Mouse (Mus musculus): Measurements from ENCODE around the gene Col5a2.
A peak's percentile ranks its signal among the peaks of the same experiment; 100 is the strongest.
"Not testable (repeated sequence)": the region's sequence is repeated elsewhere in the genome, so short reads cannot be mapped to it uniquely, and the experiment has no call there.

Col5a2 gene

DNA sequence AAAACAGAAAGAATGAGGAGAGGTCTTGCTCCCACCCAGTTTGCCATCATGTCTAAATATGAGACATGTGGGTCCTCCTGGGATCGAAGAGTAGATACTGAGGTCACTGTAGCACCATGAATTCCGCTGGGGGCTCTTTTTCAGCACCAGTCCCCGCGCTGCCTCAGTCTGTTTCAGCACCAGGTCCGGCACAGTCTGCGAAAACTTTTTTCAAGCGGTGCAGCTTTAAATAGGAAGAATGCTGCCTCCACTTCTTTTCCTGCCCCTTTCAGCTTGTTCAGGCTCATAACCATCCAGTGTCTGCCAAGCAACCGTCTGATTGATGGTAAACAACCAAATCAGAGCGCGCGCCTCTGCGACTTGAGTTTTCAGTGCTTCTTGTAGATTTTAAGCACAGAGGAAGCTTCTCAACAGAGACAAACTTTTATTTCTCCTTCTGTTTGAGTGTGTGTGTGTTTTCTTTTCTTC lies at the start of gene Col5a2:
Gene Col5a2, minus strand, starts transcription at position 418 of the 468 bp plus-strand sequence.
- DNase-seq (ENCODE audit: low read depth, low spot score) = no peak

DNA sequence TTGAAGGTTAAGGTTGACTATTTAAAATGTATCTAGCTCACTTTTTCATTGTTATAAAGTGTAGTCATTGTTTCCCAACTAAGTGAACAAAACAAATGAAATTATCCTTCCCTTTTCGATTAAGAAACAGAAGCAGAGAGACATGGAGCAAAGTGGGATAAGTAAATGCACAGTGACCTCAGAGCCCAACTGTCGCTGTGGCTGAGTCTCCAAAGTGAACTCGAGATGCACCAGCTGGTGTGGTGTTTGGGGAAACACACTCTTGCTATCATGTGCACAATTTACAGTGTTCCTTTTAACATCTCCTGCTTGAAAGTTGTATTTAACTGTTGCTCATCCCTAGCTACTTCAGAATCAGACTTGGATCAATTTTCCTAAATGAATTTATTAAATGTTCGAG lies 47.4 kb upstream of the Col5a2 start:
- DNase-seq (ENCODE audit: low read depth, low spot score) = no peak

DNA sequence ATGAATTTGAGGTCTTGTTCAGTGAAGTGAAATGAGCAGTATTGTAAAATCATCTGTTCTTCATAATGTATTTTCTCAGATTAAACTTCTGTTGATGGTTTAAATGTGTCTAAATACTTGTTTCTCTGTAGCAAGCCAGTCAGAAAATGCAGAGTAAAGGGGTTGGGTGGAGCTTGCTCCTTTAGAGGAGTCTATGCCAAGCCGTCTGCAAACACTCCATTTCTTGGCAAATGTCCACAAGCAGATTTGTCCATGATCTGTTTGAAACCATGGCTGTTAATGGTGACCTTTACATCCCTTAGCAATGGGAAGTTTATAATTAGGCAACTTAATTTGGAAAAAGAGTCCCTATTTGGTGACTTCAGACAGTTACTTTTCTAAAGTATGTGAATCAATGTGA lies 38.8 kb upstream of the Col5a2 start:
- no peak for DNase-seq (ENCODE audit: low read depth, low spot score)

DNA sequence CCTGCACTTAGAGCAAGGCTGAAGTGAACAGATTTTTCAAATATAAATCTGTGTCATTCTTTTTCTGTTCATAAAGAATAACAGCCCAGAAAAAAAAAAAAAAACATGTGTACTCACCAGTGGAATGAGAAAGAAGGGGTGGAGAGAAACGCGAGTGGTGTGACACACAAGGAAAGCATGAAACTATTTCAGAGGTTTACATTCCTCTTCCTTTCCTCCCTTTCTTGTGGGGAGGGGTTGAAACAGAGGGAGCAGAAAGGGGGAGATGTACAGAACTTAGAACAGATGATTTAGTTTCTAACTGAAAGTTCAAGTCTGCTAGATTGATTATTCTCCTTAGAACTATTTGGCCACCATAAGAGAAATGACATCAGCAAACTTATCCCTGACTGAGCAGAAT lies 38.1 kb upstream of the Col5a2 start:
- DNase-seq (ENCODE audit: low read depth, low spot score) = no peak

DNA sequence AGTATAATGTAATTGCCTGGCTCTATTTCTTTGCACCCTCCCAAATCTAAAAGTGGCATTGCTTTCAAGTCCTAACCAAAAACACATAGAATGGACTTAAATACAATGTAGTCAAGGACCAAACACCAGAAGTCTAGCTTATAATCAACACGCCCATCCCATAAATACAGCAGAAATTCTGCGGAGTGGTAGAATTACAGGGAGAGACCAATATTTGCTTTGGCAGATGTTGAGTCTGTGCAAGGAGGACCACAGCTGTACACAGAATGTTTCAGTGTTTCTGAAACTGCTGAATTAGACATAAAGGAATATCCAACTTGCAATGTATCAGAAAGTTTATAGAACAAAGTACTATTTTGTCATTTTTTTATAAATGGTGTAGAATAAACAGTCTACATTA lies 28.4 kb upstream of the Col5a2 start:
- DNase-seq (ENCODE audit: low read depth, low spot score) = no peak

DNA sequence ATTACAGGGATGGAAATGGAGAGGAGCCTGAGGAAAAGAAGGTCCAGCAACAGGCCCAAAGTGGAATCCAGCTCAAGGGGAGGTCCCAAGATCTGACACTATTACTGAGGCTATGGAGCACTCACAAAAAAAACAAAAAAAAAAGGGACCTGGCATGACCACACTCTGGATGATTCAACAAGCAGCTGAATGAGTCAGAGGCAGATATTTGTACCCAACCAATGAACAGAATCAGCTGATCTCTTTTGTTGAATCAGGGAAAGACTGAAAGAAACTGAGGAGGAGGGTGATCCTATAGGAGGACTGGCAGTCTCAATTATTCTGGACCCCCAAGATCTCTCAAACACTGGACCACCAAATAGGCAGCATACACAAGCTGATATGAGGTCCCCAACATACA lies 24.4 kb upstream of the Col5a2 start:
- not testable (repeated sequence) for DNase-seq (ENCODE audit: low read depth, low spot score)

DNA sequence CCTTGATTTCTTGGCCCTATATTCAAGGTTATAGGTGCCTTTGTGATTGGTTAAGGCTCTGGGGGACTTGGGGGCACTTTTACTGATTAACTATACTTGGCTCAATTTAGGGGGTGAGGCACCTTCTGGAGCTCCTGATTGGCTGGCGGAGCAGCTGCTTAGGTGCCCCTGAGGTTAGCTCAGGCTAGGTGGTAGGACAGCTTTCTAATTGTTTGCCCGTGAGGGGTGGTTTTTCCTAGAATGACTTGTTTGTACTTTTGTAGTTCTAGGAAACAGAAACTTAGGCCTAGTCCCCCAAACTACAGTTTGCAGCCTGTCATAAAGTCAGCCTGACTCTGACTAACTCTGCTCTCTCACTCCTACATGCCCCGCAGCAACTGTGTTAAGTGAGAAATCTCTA lies 20.5 kb upstream of the Col5a2 start:
- no peak for DNase-seq (ENCODE audit: low read depth, low spot score)

DNA sequence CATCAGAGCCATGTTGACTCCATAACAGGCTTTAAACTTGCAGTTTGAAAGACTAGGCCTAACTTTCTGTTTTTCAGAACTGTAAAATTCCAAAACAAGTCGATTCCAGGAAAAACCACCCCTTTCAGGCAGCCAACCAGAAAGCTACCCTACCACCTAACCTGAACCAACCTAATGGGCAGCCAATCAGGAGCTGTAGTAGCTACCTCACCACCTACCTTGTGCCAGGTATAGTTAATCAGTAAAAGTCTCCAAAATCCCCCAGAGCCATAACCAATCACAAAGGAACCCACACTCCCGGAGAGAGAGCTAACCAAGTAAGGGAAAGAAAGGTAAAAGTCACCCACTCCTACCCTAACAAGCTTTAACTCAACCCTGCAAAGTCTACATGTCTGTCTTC lies 18.4 kb upstream of the Col5a2 start:
- DNase-seq (ENCODE audit: low read depth, low spot score) = no peak

DNA sequence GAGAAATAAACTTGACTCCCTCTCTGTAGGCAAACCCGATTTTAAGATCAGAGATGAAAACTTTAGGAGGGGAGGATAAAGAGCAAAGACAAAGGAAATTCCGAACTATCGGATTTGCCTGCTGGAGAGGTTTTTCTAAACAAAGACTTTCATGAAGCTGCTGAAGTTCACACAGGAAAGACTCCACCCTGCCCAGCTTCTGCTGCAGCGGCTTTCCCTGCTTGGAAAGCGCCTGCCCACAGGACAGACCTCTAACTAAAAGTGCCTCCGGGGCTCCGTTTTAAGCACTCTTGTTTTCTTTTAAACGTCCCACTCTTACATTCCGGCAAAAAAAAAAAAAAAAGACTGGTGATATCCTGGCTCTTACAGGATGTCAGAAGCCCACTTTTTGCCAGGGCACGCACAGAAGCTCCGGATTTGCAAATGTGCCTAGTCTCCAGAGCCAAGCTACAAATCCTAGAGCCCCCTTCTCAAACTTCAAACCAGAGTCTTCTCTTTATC lies 791 bp downstream of the Col5a2 start:
- DNase-seq (ENCODE audit: low read depth, low spot score) = no peak

DNA sequence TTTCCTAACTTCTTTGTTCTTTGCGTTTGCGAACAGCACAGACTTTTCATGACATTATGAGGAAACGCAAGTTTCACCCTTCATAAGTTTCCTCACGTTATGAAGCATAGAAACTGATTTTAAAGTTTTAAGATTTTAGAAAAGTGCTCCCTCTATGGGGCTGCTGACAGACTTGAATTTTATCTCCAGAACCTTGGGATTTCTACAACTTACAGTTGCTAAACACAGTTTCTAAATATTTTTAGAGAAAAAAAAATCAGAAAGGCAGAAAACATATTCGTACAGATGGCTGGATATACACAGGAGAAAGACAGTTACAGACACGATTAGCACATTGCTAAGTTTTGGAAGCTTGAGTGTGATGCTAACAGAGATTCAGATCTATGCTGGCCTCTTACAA lies 1.6 kb downstream of the Col5a2 start:
- DNase-seq (ENCODE audit: low read depth, low spot score) = no peak

DNA sequence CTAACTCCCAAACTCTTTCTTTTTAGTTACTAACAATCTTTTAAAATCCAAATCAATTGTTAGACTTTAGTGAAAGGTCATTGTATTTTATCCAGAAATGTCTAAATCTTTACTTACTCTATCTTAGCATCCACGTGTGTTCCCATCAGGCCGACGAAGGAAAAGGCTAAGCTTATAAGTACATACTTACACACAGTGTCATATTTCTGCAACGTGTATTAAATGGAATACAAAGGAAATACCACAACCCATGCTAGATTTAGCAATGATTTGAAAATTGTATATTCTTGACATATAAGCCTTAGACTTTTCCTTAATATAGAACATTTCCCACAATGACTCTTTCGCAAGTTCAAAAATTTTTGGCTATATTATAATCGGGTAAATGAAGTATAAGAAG lies 2.6 kb downstream of the Col5a2 start:
- no peak for DNase-seq (ENCODE audit: low read depth, low spot score)

DNA sequence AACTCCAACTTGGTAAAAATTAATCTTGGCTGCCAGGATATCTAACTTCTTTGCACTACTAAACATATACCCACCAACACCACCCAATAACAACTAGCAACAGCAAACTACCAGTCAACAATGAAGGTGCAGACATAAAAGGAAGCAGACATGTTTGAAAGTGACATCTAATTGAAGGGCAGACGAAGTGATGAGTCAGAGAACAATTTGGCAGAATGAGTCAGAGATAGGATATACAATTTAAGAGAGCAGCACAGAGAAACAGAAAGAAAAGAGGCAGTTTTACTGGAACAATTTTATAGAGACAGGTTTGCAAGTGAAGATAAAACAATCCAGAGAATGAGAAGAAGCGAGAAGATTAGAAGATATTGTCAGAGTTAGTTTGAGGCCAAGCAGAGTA lies 8.1 kb downstream of the Col5a2 start:
- no peak for DNase-seq (ENCODE audit: low read depth, low spot score)

DNA sequence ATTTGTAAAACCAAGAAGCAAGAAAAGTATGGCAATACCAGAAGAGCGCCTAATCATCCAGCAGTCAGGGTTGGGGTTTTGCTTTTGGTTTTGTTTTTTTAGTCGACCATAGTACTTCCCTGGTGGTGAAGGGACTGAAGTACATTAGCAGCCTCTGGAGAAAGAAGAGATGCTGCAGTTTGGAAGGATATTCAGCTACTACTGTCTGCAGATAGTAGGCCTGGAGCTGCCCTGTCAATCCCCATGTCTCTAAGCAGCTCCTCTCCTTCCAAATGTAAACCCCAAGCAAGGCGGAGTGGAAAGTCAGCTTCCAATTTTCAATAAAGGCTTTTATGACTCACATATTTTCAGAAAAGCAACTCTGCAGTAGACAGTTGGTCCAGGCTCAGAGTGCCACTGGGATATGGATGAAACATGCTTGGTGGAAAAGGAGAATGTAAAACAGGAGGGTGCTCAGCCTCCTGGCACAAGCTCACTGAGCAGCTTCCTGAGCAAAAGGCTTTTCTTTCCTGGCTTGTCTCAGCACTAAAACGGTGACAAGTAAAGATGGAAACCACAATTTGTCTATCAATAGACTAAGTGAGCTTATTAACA lies 10.9 kb downstream of the Col5a2 start:
- DNase-seq (ENCODE audit: low read depth, low spot score) = no peak

DNA sequence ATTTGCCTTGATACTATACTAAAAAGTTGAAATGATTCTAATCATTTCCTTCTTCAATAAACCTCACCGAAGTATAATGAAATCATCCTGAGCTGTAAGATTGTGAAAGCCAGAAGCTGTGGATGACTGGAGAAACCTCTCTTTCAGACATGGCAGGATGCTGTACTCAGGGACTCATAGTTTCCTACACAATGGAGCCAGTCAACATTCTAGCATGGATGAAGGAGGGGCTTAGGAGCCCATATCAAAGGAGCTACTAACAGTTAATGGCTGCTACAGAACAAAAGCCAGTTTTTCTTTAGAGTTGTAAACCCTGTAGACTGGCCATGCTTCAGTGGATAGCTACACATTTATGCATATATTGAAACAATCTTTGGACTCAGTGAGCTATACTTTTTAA lies 12.6 kb downstream of the Col5a2 start:
- DNase-seq (ENCODE audit: low read depth, low spot score) = no peak

DNA sequence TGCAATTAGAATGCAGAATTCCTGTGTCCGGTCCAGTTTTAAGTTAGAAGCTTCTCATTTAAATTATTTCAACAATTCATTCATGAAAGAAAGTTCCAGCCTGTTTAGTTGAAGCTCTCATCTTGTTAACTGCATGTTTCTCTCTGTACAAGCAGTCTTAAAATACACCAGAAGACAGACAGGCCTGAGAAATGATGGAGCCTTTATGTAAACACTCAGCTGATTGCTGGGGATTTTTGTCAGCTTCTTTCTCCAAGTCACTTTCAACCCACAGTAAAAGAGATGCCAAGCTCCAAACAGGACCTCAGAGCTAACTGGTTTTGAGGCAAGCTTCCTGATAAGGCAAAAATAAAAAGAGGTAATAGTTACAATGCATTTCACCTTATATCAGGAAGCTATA lies 14.8 kb downstream of the Col5a2 start:
- no peak for DNase-seq (ENCODE audit: low read depth, low spot score)

DNA sequence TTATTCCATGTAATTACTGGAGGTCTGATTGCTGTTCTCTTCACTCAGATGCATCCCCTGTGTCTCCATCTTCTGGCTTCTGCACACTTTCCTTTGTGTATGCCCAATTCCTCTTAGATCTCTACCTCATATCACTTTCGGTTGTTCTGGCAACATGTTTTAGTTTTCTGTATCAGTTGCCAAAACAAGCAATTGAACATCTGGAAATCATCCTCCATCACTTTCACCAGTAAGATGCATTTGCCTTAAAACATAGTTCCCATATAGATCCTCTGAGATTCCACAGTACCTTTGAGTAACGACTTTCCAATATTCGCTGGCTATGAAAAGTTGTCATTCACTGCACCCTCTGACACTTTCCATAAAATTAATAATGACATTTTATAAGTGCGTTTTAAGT lies 20.1 kb downstream of the Col5a2 start:
- DNase-seq (ENCODE audit: low read depth, low spot score) = no peak

DNA sequence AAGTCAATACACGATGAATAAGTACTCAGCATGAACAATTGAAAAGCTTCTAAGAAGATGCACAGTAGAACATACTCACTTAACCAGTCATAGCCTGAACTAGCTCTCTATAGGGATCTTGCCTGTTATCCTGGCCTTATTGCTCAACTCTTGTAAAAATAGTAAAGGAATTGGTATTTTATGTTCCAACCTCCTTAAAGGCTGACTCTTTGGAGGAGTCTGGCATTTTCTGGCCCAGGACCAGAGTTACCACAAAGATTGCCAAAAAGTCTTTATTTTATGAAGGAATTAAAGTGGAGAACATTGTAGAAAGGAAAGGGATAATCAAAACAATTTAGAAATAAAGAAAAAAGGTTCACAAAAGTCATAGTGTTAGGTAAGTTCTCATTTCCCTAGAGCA lies 21.2 kb downstream of the Col5a2 start:
- DNase-seq (ENCODE audit: low read depth, low spot score) = no peak

DNA sequence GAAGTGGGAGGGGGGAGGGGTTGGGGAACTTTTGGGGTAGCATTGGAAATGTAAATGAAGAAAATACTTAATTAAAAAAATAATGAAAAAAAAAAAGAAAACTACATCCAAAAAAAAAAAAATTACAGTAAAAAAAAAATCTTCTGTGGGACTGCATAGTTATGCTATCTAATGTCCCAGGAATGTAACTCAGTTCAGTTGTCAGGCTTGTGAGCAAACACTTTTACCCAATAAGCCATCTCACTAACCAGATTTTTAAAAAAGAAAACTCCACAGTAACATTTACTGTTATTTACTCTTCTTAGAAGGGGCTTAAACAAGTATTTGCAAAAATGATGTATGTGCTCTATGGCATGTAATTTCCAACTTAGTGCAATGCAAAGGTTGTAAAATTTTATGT lies 24.0 kb downstream of the Col5a2 start:
- no peak for DNase-seq (ENCODE audit: low read depth, low spot score)

DNA sequence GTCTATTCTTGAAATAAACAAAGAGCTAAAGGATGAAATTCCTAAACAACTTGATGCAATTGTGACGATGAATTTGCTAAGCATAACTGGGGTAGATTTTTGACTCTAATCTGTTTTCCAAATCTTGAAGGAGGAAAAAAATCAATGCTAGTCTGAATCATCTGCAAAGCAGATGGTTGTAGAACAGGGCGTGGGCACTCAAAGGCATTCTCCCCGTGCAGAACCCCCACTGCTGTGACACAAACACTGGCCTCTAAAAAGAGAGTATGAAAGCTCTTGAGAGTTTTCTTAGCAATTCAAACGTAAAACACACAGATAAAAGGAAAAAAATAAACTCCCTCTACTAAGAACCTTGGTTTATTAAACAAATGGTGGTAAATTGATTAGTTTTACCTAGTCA lies 30.3 kb downstream of the Col5a2 start:
- no peak for DNase-seq (ENCODE audit: low read depth, low spot score)

DNA sequence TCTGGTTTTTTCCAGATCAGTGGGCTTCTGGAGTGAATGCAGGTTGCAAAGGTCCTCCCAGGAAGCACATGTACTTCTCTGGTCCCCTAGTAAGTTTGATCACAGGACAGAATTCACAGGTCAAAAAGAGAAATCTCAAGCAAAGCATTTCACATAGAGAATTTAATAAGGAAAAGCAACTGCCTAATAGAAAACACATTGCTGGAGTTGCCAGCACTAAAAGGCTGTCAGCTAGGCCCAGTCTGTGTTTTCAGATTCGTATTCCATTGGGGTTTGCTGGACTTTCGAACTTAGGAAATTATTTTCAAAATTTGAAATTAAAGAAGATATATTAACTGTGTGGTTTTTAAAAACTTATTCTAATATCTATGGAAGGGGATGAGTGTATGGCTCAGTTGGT lies 42.3 kb downstream of the Col5a2 start:
- no peak for DNase-seq (ENCODE audit: low read depth, low spot score)

DNA sequence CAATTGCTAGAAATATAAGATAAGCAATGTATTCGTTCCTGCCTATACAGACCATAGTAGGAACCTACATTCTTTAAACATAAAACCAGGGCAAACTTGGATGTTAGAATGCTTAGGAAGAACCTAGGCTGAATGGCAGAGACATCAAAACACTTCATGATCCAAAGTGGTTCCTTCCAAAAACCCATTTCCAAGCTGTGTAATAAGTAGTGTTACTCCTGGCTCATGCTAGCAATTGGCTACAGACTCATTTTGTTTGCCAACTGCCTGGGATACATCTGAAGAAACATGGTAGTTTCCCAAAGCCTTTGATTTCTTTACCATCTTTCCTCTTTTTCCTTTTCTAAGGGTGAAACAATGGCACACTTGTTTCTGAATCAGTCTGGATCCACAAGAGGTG lies 47.3 kb downstream of the Col5a2 start:
- no peak for DNase-seq (ENCODE audit: low read depth, low spot score)

DNA sequence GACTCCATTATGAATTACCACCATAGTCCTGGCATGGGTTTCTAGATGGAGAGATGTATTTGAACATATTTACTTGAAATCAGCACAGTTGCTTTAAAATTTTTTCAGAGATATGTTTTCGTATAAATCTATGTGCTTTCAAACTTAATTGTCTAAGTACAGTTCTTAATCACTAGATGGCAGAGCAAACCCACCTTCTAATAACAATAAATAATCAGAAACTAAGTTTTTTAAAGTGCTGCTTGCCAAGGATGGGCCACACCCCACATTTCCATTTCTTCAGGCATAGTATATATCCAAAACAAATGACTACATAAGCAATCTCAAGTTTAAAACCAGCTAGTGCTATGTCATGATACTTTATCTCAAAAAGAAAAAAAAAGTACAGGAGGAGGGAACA lies 54.2 kb downstream of the Col5a2 start:
- DNase-seq (ENCODE audit: low read depth, low spot score) = no peak

DNA sequence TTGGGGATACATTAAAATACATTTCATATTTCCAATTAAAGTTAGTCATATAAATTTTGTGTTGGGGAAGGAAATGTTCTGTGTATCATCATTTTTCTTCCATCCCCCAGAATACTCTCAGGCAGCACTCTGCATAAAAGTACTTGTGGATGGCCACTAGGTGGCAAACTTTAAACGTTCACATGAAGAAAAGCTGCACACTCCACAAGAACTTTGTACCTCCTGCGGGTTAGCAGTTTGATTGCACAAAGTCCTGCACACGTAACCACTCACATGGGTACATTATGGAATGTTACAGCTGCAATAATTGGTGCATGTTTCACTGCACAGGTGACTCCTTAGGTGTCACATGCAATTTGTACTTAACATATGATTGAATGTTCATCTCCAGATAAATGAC lies 71.2 kb downstream of the Col5a2 start:
- peak; percentile 1 for DNase-seq (ENCODE audit: low read depth, low spot score)

DNA sequence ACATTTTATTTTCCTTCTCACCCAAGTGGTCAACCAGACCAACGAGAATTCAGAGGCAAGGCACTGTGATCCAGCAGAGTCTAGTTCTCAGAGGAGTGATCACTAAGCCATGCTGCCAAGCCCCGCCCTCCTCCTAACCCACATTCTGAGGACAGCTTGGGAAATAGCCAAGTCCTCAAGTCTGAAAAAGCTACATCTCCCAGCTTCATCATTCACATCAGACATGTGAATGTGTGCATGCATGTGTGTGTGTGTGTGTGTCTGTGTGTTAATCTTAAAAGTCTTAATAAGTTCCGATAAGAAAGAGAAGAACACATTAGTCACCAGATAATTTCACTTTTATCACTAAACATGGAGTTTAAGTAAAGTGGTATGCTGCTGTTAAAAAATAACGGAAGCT lies 72.6 kb downstream of the Col5a2 start:
- DNase-seq (ENCODE audit: low read depth, low spot score) = no peak
